Mouse (Mus musculus) MEL (cell line): ENCODE measurements around the gene Car6.

Source experiments
- CTCF ChIP-seq, 3 experiments: IDR thresholded peaks in 2 of 3; conservative IDR thresholded peaks in 1 of 3; 2 replicates each; pipeline ENCODE4 v1.5.1; 2011 to 2012; ENCODE audit warnings: low read length in 3 of 3, low read depth in 2 of 3, mild to moderate bottlenecking in 2 of 3, improper control_type of control experiment in 1 of 3, inconsistent platforms in 1 of 3, mixed read lengths in 1 of 3, moderate library complexity in 1 of 3; ENCODE audit not compliant: control insufficient read depth in 1 of 3, insufficient read depth in 1 of 3, poor library complexity in 1 of 3, severe bottlenecking in 1 of 3
- E2F4 ChIP-seq: IDR thresholded peaks from 2 replicates; pipeline ENCODE4 v1.6.1; 2011; ENCODE audit warnings: low read depth, low read length, improper control_type of control experiment, borderline replicate concordance
- EP300 ChIP-seq, 2 experiments: IDR thresholded peaks; 2 replicates each; pipeline ENCODE4 v1.6.1; 2011; ENCODE audit warnings: improper control_type of control experiment in 2 of 2, low read length in 2 of 2, low read depth in 1 of 2, mild to moderate bottlenecking in 1 of 2
- GATA1 ChIP-seq: IDR thresholded peaks from 2 replicates; pipeline ENCODE4 v1.6.1; 2011; ENCODE audit warnings: low read depth, low read length, improper control_type of control experiment
- MEF2A ChIP-seq: IDR thresholded peaks from 2 replicates; pipeline ENCODE4 v1.6.1; 2014; ENCODE audit warnings: low read depth, mild to moderate bottlenecking, inconsistent platforms, low read length, improper control_type of control experiment; ENCODE audit not compliant: poor library complexity, insufficient replicate concordance, severe bottlenecking; ENCODE audit errors: extremely low read depth
- MYB ChIP-seq: IDR thresholded peaks from 2 replicates; pipeline ENCODE4 v1.6.1; 2011; ENCODE audit warnings: mild to moderate bottlenecking, low read depth, low read length, improper control_type of control experiment
- ZC3H11A ChIP-seq: IDR thresholded peaks from 2 replicates; pipeline ENCODE4 v1.6.1; 2012; ENCODE audit warnings: low read depth, mild to moderate bottlenecking, inconsistent platforms, low read length, improper control_type of control experiment

- TF ChIP-seq EP300 (IDR thresholded peaks at IDR 0.05; ENCODE audit: low read depth in 1 of 2, low read length in 2 of 2): no peak
- TF ChIP-seq MEF2A: no peak
- TF ChIP-seq ZC3H11A: peak; percentile 66
- no peak for TF ChIP-seq GATA1
- no peak for TF ChIP-seq MYB
- TF ChIP-seq E2F4: no peak
- TF ChIP-seq CTCF (IDR thresholded peaks at IDR 0.05 in 2 of 3, conservative IDR thresholded peaks at IDR 0.05 in 1 of 3; ENCODE audit: control insufficient read depth in 1 of 3, insufficient read depth in 1 of 3, low read depth in 2 of 3, low read length in 3 of 3, poor library complexity in 1 of 3, severe bottlenecking in 1 of 3): peak; percentile 62 to 81 (median 81)
Observed at GRCm38 (mm10) chr4:150219501-150220292, 18.6 kb upstream of the Car6 start.
